Mouse (Mus musculus) frontal cortex, postnatal 14 days (tissue): ENCODE measurements around the gene Gm21974.
"Not testable (repeated sequence)": the region's sequence is repeated elsewhere in the genome, so short reads cannot be mapped to it uniquely, and the experiment has no call there.

Experiments used
- DNase-seq, 2 experiments: peaks; one replicate each; pipeline ENCODE4 v3.0.0; 2022; ENCODE audit warnings: low spot score in 2 of 2

Gm21974 gene

GRCm38 (mm10) chr7:127915293-127915692, 20.0 kb upstream of the Gm21974 start:
- DNase-seq, result no peak

GRCm38 (mm10) chr7:127912938-127913337, 17.7 kb upstream of the Gm21974 start:
- no peak for DNase-seq

- peak; percentile 76 to 79 for DNase-seq
Observed at GRCm38 (mm10) chr7:127912190-127912871, 17.1 kb upstream of the Gm21974 start, which contains the start of gene Kat8. Gene Kat8, plus strand, starts transcription at chr7:127912516.

- DNase-seq, result no peak
Observed at GRCm38 (mm10) chr7:127908656-127909055, 13.4 kb upstream of the Gm21974 start.

GRCm38 (mm10) chr7:127907939-127908338, 12.7 kb upstream of the Gm21974 start:
- no peak for DNase-seq

- DNase-seq, result peak; percentile 74 to 80
Observed at GRCm38 (mm10) chr7:127903971-127904796, 8.9 kb upstream of the Gm21974 start, which contains the start of gene Bckdk. Gene Bckdk, plus strand, starts transcription at chr7:127904082.

GRCm38 (mm10) chr7:127901772-127902171, 6.5 kb upstream of the Gm21974 start:
- DNase-seq, result no peak

GRCm38 (mm10) chr7:127899997-127900396, 4.7 kb upstream of the Gm21974 start:
- DNase-seq, result no peak

GRCm38 (mm10) chr7:127898179-127898956, 3.1 kb upstream of the Gm21974 start:
- DNase-seq, result no peak

GRCm38 (mm10) chr7:127897542-127897941, 2.3 kb upstream of the Gm21974 start:
- DNase-seq, result no peak

GRCm38 (mm10) chr7:127896384-127896783, 1.1 kb upstream of the Gm21974 start:
- DNase-seq, result peak in 1 of 2 experiments; percentile 44

GRCm38 (mm10) chr7:127895891-127896290, 637 bp upstream of the Gm21974 start:
- DNase-seq, result not testable (repeated sequence)

GRCm38 (mm10) chr7:127894480-127894879, 774 bp downstream of the Gm21974 start:
- DNase-seq, result no peak

GRCm38 (mm10) chr7:127890798-127891197, 4.5 kb downstream of the Gm21974 start, which contains the start of gene Prss53:
Gene Prss53, minus strand, starts transcription at chr7:127890970.
- no peak for DNase-seq

- DNase-seq, result no peak
Observed at GRCm38 (mm10) chr7:127888821-127889220, 6.4 kb downstream of the Gm21974 start.

GRCm38 (mm10) chr7:127887781-127888180, 7.5 kb downstream of the Gm21974 start:
- no peak for DNase-seq

- no peak for DNase-seq
Observed at GRCm38 (mm10) chr7:127887191-127887590, 8.1 kb downstream of the Gm21974 start.

- no peak for DNase-seq
Observed at GRCm38 (mm10) chr7:127886551-127886950, 8.7 kb downstream of the Gm21974 start.

GRCm38 (mm10) chr7:127885951-127886350, 9.3 kb downstream of the Gm21974 start:
- no peak for DNase-seq

GRCm38 (mm10) chr7:127880431-127880830, 14.8 kb downstream of the Gm21974 start:
- DNase-seq, result no peak

GRCm38 (mm10) chr7:127879301-127879700, 16.0 kb downstream of the Gm21974 start:
- DNase-seq, result no peak
